Comparison of ENCODE assay signal across 7 mouse cellular contexts in the genomic region with DNA sequence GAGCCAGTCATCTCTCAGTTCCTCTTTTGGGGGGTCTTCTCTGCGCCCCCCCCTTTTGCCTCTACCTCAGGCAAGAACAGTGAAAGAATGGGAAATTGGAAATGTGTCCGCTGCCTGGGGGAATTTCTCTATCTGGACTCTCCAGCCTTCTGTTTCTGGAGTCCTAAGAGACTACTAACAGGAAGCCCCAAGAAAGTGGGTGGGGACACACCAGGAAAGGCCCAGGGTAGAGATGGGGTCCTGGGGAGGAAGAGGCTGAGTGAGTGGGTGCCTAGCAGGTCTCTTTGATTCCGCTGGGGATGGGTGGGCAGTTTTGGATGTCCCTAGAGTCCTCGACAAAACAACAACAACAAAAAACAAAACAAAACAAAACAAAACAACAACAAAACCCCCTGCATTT. TPM values are rescaled to one million over a fixed set of nuclear protein-coding genes. Genes with fewer than 3 reads are reported as not detected.
A peak's percentile ranks its signal among the peaks of the same experiment; 100 is the strongest.
DNase-seq lines count a peak whose midpoint lies in the region; ATAC-seq and TF ChIP-seq lines count a peak whose summit lies in the region.

No protein-coding gene starts in this region.

- H3K9me3 ChIP-seq in ES-Bruce4 (replicated peaks; ENCODE audit: control insufficient read depth, insufficient read depth, low read length, poor library complexity, severe bottlenecking): no peaks in the 10 kb centered on the region
- no peaks in the 10 kb centered on the region for H3K9me3 ChIP-seq in heart, embryonic 14.5 days (ENCODE audit: control insufficient read depth, low read length)
- H3K9me3 ChIP-seq in liver, embryonic 14.5 days (ENCODE audit: control insufficient read depth, low read length): no peaks in the 10 kb centered on the region

- 43% methylated on average over 4 of the region's 4 CpGs for WGBS in heart, embryonic 14.5 days
- 23% methylated on average over 4 of the region's 4 CpGs for WGBS in liver, embryonic 14.5 days (ENCODE audit: insufficient replicate concordance)

- peaks cover 4% of the 10 kb centered on the region; the same call in 1 of the 2 replicates for H3K27me3 ChIP-seq in ES-Bruce4 (ENCODE audit: control insufficient read depth, insufficient read depth, low read length, poor library complexity, severe bottlenecking)
- no peaks in the 10 kb centered on the region for H3K27me3 ChIP-seq in heart, embryonic 14.5 days (ENCODE audit: control insufficient read depth, insufficient read depth, low read length)
- H3K27me3 ChIP-seq in liver, embryonic 14.5 days (ENCODE audit: control insufficient read depth, insufficient read depth, low read length): peaks cover 16% of the 10 kb centered on the region

- H3K4me3 ChIP-seq in ES-Bruce4 (ENCODE audit: low read depth, low read length): no peak overlapping the region; the same call in 1 of the 2 replicates
- H3K4me3 ChIP-seq in heart, embryonic 14.5 days (ENCODE audit: control insufficient read depth in 1 of 2, insufficient read depth in 1 of 2, low read depth in 1 of 2, low read length in 2 of 2): peak overlapping the region; percentile 51 to 79
- H3K4me3 ChIP-seq in liver, embryonic 14.5 days (ENCODE audit: insufficient read depth in 1 of 2, low read depth in 2 of 2, low read length in 2 of 2): no peak overlapping the region; a peak in 1 of 4 replicates

- peak overlapping the region; percentile 83 for H3K4me2 ChIP-seq in heart, embryonic 14.5 days (ENCODE audit: low read length)
- H3K4me2 ChIP-seq in liver, embryonic 14.5 days (ENCODE audit: low read depth): peak overlapping the region; percentile 69

- H3K9ac ChIP-seq in ES-Bruce4 (ENCODE audit: low read depth, poor library complexity, severe bottlenecking): peak overlapping the region; percentile 48
- H3K9ac ChIP-seq in heart, embryonic 14.5 days (ENCODE audit: low read length): peak overlapping the region; percentile 69
- no peak overlapping the region for H3K9ac ChIP-seq in liver, embryonic 14.5 days (replicated peaks)

- no peak for TF ChIP-seq EP300 in ES-Bruce4 (IDR thresholded peaks at IDR 0.05; ENCODE audit: insufficient read depth, low read depth, low read length)
- TF ChIP-seq EP300 in liver, embryonic 14.5 days (IDR thresholded peaks at IDR 0.05; ENCODE audit: low read depth): no peak

- no peaks in the 10 kb centered on the region for H3K4me1 ChIP-seq in ES-Bruce4 (ENCODE audit: control insufficient read depth, insufficient read depth, low read length)
- H3K4me1 ChIP-seq in heart, embryonic 14.5 days (ENCODE audit: control insufficient read depth in 2 of 2, insufficient read depth in 2 of 2, low read length in 2 of 2): peaks cover 8 to 13% of the 10 kb centered on the region in 2 experiments; a peak in 2 of 4 replicates
- peaks cover 0 to 6% of the 10 kb centered on the region in 2 experiments; a peak in 1 of 4 replicates for H3K4me1 ChIP-seq in liver, embryonic 14.5 days (replicated peaks; ENCODE audit: control insufficient read depth in 2 of 2, insufficient read depth in 2 of 2, low read length in 1 of 2)

- no peak overlapping the region for H3K27ac ChIP-seq in ES-Bruce4 (ENCODE audit: insufficient read depth, low read length)
- no peak overlapping the region for H3K27ac ChIP-seq in heart, embryonic 14.5 days (replicated peaks in 1 of 2; ENCODE audit: control insufficient read depth in 1 of 2, insufficient read depth in 1 of 2, low read depth in 2 of 2, low read length in 2 of 2)
- H3K27ac ChIP-seq in liver, embryonic 14.5 days: no peak overlapping the region

- no peaks in the 10 kb centered on the region for H3K36me3 ChIP-seq in ES-Bruce4 (ENCODE audit: control insufficient read depth, insufficient read depth, low read length, poor library complexity, severe bottlenecking)
- no peaks in the 10 kb centered on the region for H3K36me3 ChIP-seq in heart, embryonic 14.5 days (ENCODE audit: control insufficient read depth, insufficient read depth, low read length)
- H3K36me3 ChIP-seq in liver, embryonic 14.5 days (replicated peaks; ENCODE audit: control insufficient read depth, insufficient read depth, low read depth): no peaks in the 10 kb centered on the region

- peak; percentile 39 for DNase-seq in 3T3-L1 (ENCODE audit: low read depth, low spot score)
- DNase-seq in liver, embryonic 14.5 days (ENCODE audit: low read depth in 3 of 3, low spot score in 3 of 3): no peak
- no peak for DNase-seq in frontal cortex, postnatal 14 days (ENCODE audit: low spot score in 2 of 2)
- no peak for DNase-seq in layer of hippocampus, postnatal 25 days (ENCODE audit: extremely low spot score in 1 of 2, low spot score in 1 of 2)
- no peak for DNase-seq in frontal cortex, postnatal 25 days (ENCODE audit: low spot score in 2 of 2)

- TF ChIP-seq POLR2A in ES-Bruce4 (IDR thresholded peaks at IDR 0.05; ENCODE audit: insufficient read depth, low read length): no peak

- no peak for ATAC-seq in heart, embryonic 14.5 days (ENCODE audit: insufficient number of reproducible peaks, insufficient read depth, low FRiP score, low read depth)
- ATAC-seq in liver, embryonic 14.5 days (ENCODE audit: insufficient read depth): no peak

- TF ChIP-seq CTCF in ES-Bruce4 (IDR thresholded peaks at IDR 0.05; ENCODE audit: low read depth, low read length): no peak
- TF ChIP-seq CTCF in liver, embryonic 14.5 days (IDR thresholded peaks at IDR 0.05; ENCODE audit: low read depth): no peak

RNA-seq across cellular contexts. Expression of gene Tnfsf9, which starts 0.6 kb away (rescaled TPM):
- 8.1 and 9.1 TPM in 2 replicates for polyA plus RNA-seq in ES-Bruce4 (2011; ENCODE audit: insufficient read depth, insufficient read length, low read depth, missing spikeins)
- polyA plus RNA-seq in heart, embryonic 14.5 days (2014; fragmentation: Nextera tagmentation; extraction: Ambion mirVana): 1.9 and 2.8 TPM in 2 replicates
- 0.46 and 0.50 TPM in 2 replicates for polyA plus RNA-seq in liver, embryonic 14.5 days (2012; rRNA removed)
- 0.22 and 0.49 TPM in 2 replicates for polyA plus RNA-seq in liver, embryonic 14.5 days (2014; fragmentation: Nextera tagmentation; extraction: Ambion mirVana)
- under 1 TPM; 0.54 to 0.85 TPM for total RNA-seq in layer of hippocampus, postnatal 25 days (2021)

RNA-seq across cellular contexts. Expression of gene Tubb4a, which starts 16.9 kb away (rescaled TPM):
- polyA plus RNA-seq in ES-Bruce4 (2011; ENCODE audit: insufficient read depth, insufficient read length, low read depth, missing spikeins): 5.8 and 12.6 TPM in 2 replicates
- 5.6 and 7.5 TPM in 2 replicates for polyA plus RNA-seq in heart, embryonic 14.5 days (2014; fragmentation: Nextera tagmentation; extraction: Ambion mirVana)
- polyA plus RNA-seq in liver, embryonic 14.5 days (2012; rRNA removed): 0.22 and 0.34 TPM in 2 replicates
- polyA plus RNA-seq in liver, embryonic 14.5 days (2014; fragmentation: Nextera tagmentation; extraction: Ambion mirVana): 0.14 and 0.28 TPM in 2 replicates
- total RNA-seq in layer of hippocampus, postnatal 25 days (2021): 100 to 1,000 TPM; 633 to 647 TPM

RNA-seq across cellular contexts. Expression of gene Dennd1c, which starts 26.2 kb away (rescaled TPM):
- 6.6 and 8.9 TPM in 2 replicates for polyA plus RNA-seq in ES-Bruce4 (2011; ENCODE audit: insufficient read depth, insufficient read length, low read depth, missing spikeins)
- 0.50 and 0.69 TPM in 2 replicates for polyA plus RNA-seq in heart, embryonic 14.5 days (2014; fragmentation: Nextera tagmentation; extraction: Ambion mirVana)
- polyA plus RNA-seq in liver, embryonic 14.5 days (2012; rRNA removed): 1.5 and 2.8 TPM in 2 replicates
- 0.78 and 0.89 TPM in 2 replicates for polyA plus RNA-seq in liver, embryonic 14.5 days (2014; fragmentation: Nextera tagmentation; extraction: Ambion mirVana)
- total RNA-seq in layer of hippocampus, postnatal 25 days (2021): 1 to 10 TPM in 1 of 2 experiments, under 1 TPM in 1; 0.47 to 2.0 TPM

RNA-seq across cellular contexts. Expression of gene Slc25a23, which starts 44.8 kb away (rescaled TPM):
- 24.2 and 24.5 TPM in 2 replicates for polyA plus RNA-seq in ES-Bruce4 (2011; ENCODE audit: insufficient read depth, insufficient read length, low read depth, missing spikeins)
- polyA plus RNA-seq in heart, embryonic 14.5 days (2014; fragmentation: Nextera tagmentation; extraction: Ambion mirVana): 16.1 and 18.0 TPM in 2 replicates
- 8.8 and 11.1 TPM in 2 replicates for polyA plus RNA-seq in liver, embryonic 14.5 days (2012; rRNA removed)
- polyA plus RNA-seq in liver, embryonic 14.5 days (2014; fragmentation: Nextera tagmentation; extraction: Ambion mirVana): 4.7 and 5.1 TPM in 2 replicates
- 100 to 1,000 TPM; 351 to 373 TPM for total RNA-seq in layer of hippocampus, postnatal 25 days (2021)

RNA-seq across cellular contexts. Expression of gene Cd70, which starts 45.1 kb away (rescaled TPM):
- polyA plus RNA-seq in ES-Bruce4 (2011; ENCODE audit: insufficient read depth, insufficient read length, low read depth, missing spikeins): not detected in 2 replicates
- polyA plus RNA-seq in heart, embryonic 14.5 days (2014; fragmentation: Nextera tagmentation; extraction: Ambion mirVana): not detected in 2 replicates
- polyA plus RNA-seq in liver, embryonic 14.5 days (2012; rRNA removed): not detected in 2 replicates
- not detected in 2 replicates for polyA plus RNA-seq in liver, embryonic 14.5 days (2014; fragmentation: Nextera tagmentation; extraction: Ambion mirVana)
- total RNA-seq in layer of hippocampus, postnatal 25 days (2021): under 1 TPM in 1 of 2 experiments, not detected in 1; 0.61 TPM

Comparison
In these comparisons a context has a peak if more than half of its experiments do, and no peak if none do; other contexts are left out.
1. H3K4me3 ChIP-seq: peak in heart, embryonic 14.5 days (2 of 2); none in ES-Bruce4 (single experiment) and liver, embryonic 14.5 days (0 of 2).